Comparison of ENCODE assay signal across 29 mouse cellular contexts in the genomic region with DNA sequence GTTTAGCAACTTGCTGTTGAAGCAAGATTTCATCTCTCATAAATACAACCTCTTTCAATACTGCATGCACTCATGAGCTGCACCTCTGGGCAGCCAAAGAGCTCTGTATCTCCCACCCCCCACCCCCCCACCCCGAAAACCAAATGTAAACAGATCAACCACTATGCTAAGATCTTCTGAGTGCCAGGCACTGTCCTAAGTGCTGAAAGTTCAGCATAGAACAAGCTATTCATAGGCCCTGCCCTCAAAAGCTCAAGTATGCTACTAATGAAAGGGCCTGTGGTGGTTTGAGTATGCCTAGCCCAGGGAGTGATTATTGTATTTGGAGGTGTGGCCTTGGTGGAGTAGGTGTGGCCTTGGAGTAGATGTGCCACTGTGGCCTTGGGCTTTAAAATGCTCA.
DNase-seq lines count a peak whose midpoint lies in the region; ATAC-seq and TF ChIP-seq lines count a peak whose summit lies in the region.
"Had no signal": no experiment of that assay in that cellular context is flagged by ENCODE, and none has a peak within 500 bp of the region (broad histone marks: within the 10 kb centered on the region; RNA-seq: fewer than 3 reads in every experiment).

No protein-coding gene starts in this region.

- no peak overlapping the region for H3K27ac ChIP-seq in lung, embryonic 14.5 days (ENCODE audit: low read depth)
- no peak overlapping the region for H3K27ac ChIP-seq in lung, postnatal 0 days (ENCODE audit: low read length)
- no peak overlapping the region for H3K27ac ChIP-seq in embryonic facial prominence, embryonic 11.5 days (replicated peaks; ENCODE audit: low read depth, low read length)
- H3K27ac ChIP-seq: heart, embryonic 10.5 days; hindbrain, embryonic 14.5 days; liver, embryonic 14.5 days; midbrain, embryonic 12.5 days; neural tube, embryonic 12.5 days; stomach, embryonic 15.5 days had no signal

- H3K27me3 ChIP-seq in lung, embryonic 14.5 days (ENCODE audit: insufficient read depth, low read length), result no peaks in the 10 kb centered on the region
- no peaks in the 10 kb centered on the region for H3K27me3 ChIP-seq in lung, postnatal 0 days (replicated peaks; ENCODE audit: insufficient read depth, low read length)
- H3K27me3 ChIP-seq in embryonic facial prominence, embryonic 11.5 days (ENCODE audit: control insufficient read depth, insufficient read depth, low read length), result no peaks in the 10 kb centered on the region
- H3K27me3 ChIP-seq: midbrain, embryonic 12.5 days; neural tube, embryonic 12.5 days; stomach, embryonic 15.5 days had no signal

- no peak overlapping the region for H3K4me2 ChIP-seq in lung, embryonic 14.5 days
- H3K4me2 ChIP-seq in lung, postnatal 0 days (replicated peaks; ENCODE audit: low read depth, low read length), result no peak overlapping the region
- H3K4me2 ChIP-seq in embryonic facial prominence, embryonic 11.5 days (ENCODE audit: low read depth, low read length), result no peak overlapping the region
- H3K4me2 ChIP-seq: hindbrain, embryonic 14.5 days; midbrain, embryonic 12.5 days; neural tube, embryonic 12.5 days; stomach, embryonic 15.5 days had no signal

- no peak overlapping the region for H3K4me3 ChIP-seq in lung, embryonic 14.5 days (ENCODE audit: low read depth, low read length)
- no peak overlapping the region for H3K4me3 ChIP-seq in lung, postnatal 0 days (ENCODE audit: low read depth, low read length)
- H3K4me3 ChIP-seq in embryonic facial prominence, embryonic 11.5 days (ENCODE audit: low read depth, low read length), result no peak overlapping the region
- H3K4me3 ChIP-seq: heart, embryonic 10.5 days; midbrain, embryonic 12.5 days; myocyte; neural tube, embryonic 12.5 days; stomach, embryonic 15.5 days had no signal

- 0 out of 2 replicates have a peak, but pooled peaks have one; percentile 24 for ATAC-seq in lung, embryonic 14.5 days (ENCODE audit: insufficient read depth)
- no peak for ATAC-seq in lung, postnatal 0 days
- ATAC-seq in embryonic facial prominence, embryonic 11.5 days (replicated peaks; ENCODE audit: insufficient number of reproducible peaks, low FRiP score, low TSS enrichment, low read depth), result no peak
- ATAC-seq: forebrain, embryonic 14.5 days; intestine, postnatal 0 days had no signal

- no peaks in the 10 kb centered on the region for H3K9me3 ChIP-seq in lung, embryonic 14.5 days (ENCODE audit: low read depth, low read length)
- no peaks in the 10 kb centered on the region for H3K9me3 ChIP-seq in lung, postnatal 0 days (ENCODE audit: low read length)
- no peaks in the 10 kb centered on the region for H3K9me3 ChIP-seq in embryonic facial prominence, embryonic 11.5 days (replicated peaks; ENCODE audit: control insufficient read depth, low read length)
- H3K9me3 ChIP-seq: heart, embryonic 10.5 days; midbrain, embryonic 12.5 days; neural tube, embryonic 12.5 days; stomach, embryonic 15.5 days had no signal

- TF ChIP-seq EP300 in lung, postnatal 0 days (IDR thresholded peaks at IDR 0.05), result no peak

- DNase-seq in lung, embryonic 14.5 days, result peak; percentile 65
- DNase-seq in lung, postnatal 0 days (ENCODE audit: low spot score), result no peak
- DNase-seq in ZHBTc4 (ENCODE audit: low read depth, low spot score), result peak; percentile 21
- DNase-seq in embryonic facial prominence, embryonic 11.5 days (ENCODE audit: low spot score), result peak; percentile 54
- no peak for DNase-seq in right cerebral cortex, adult 2 months (ENCODE audit: low spot score in 2 of 2)
- no peak for DNase-seq in cerebellum, postnatal 25 days
- no peak for DNase-seq in ovary, postnatal 14 days (ENCODE audit: low spot score)
- DNase-seq: adrenal gland, postnatal 25 days; B cell, adult 2 months; cerebellum, adult 11-12 months; cerebellum, postnatal 14 days; gastrocnemius, postnatal 25 days; heart, postnatal 36 days; kidney, adult 9 months; kidney, postnatal 25 days; left cerebral cortex, postnatal 4 days; liver; lung, adult 2 months; right cerebral cortex, postnatal 25 days; thymus, postnatal 14 days had no signal

- no peaks in the 10 kb centered on the region for H3K4me1 ChIP-seq in lung, embryonic 14.5 days (ENCODE audit: insufficient read depth)
- no peaks in the 10 kb centered on the region for H3K4me1 ChIP-seq in lung, postnatal 0 days (ENCODE audit: insufficient read depth, low read depth, low read length)
- H3K4me1 ChIP-seq in embryonic facial prominence, embryonic 11.5 days (ENCODE audit: control insufficient read depth, insufficient read depth, low read length), result no peaks in the 10 kb centered on the region
- H3K4me1 ChIP-seq: heart, embryonic 10.5 days; midbrain, embryonic 12.5 days; stomach, embryonic 15.5 days had no signal

- WGBS in lung, embryonic 14.5 days, result 9% methylated on average over 1 of the region's 1 CpGs
- WGBS in lung, postnatal 0 days, result 5% methylated on average over 1 of the region's 1 CpGs
- 14% methylated on average over 1 of the region's 1 CpGs for WGBS in embryonic facial prominence, embryonic 11.5 days

- no peak overlapping the region for H3K9ac ChIP-seq in lung, embryonic 14.5 days
- no peak overlapping the region for H3K9ac ChIP-seq in lung, postnatal 0 days (replicated peaks; ENCODE audit: low read depth)
- no peak overlapping the region for H3K9ac ChIP-seq in embryonic facial prominence, embryonic 11.5 days (replicated peaks; ENCODE audit: low read length)
- H3K9ac ChIP-seq: hindbrain, embryonic 14.5 days; liver, embryonic 14.5 days; midbrain, embryonic 12.5 days; neural tube, embryonic 12.5 days; stomach, embryonic 15.5 days had no signal

- H3K36me3 ChIP-seq in lung, embryonic 14.5 days (ENCODE audit: insufficient read depth), result no peaks in the 10 kb centered on the region
- H3K36me3 ChIP-seq in lung, postnatal 0 days (ENCODE audit: insufficient read depth, low read length), result no peaks in the 10 kb centered on the region
- H3K36me3 ChIP-seq in embryonic facial prominence, embryonic 11.5 days (replicated peaks; ENCODE audit: control insufficient read depth, insufficient read depth, low read depth, low read length), result no peaks in the 10 kb centered on the region
- H3K36me3 ChIP-seq: heart, embryonic 10.5 days; midbrain, embryonic 12.5 days; neural tube, embryonic 12.5 days; stomach, embryonic 15.5 days had no signal

- no peak for TF ChIP-seq CTCF in lung, embryonic 14.5 days (IDR thresholded peaks at IDR 0.05; ENCODE audit: low read depth)
- TF ChIP-seq CTCF in lung, postnatal 0 days (IDR thresholded peaks at IDR 0.05), result no peak

Comparison
In these comparisons a context has a peak if more than half of its experiments do, and no peak if none do; other contexts are left out.
1. DNase-seq: peak in lung, embryonic 14.5 days (single experiment), ZHBTc4 (single experiment) and embryonic facial prominence, embryonic 11.5 days (single experiment); none in lung, postnatal 0 days (single experiment), right cerebral cortex, adult 2 months (0 of 2), cerebellum, postnatal 25 days (0 of 2) and ovary, postnatal 14 days (single experiment).